Mouse (Mus musculus) hindbrain, embryonic 12.5 days (tissue): ENCODE measurements around the gene Cela3b. TPM values are rescaled to one million over a fixed set of nuclear protein-coding genes. Genes with fewer than 3 reads are reported as not detected.

Experiments
- ATAC-seq: fragments of 200-750 bp; cut with Nextera tagmentation; 2 replicates; pipeline ENCODE4 v1.8.0; 2017; ENCODE audit warnings: moderate TSS enrichment; ENCODE audit not compliant: low FRiP score
- H3K27ac ChIP-seq: fragments of 300-500 bp; sonication (generic); 2 replicates; pipeline ENCODE4 v1.5.1; 2016; ENCODE audit warnings: mild to moderate bottlenecking
- H3K27me3 ChIP-seq: fragments of 300-500 bp; sonication (generic); 2 replicates; pipeline ENCODE4 v1.6.1; 2016; ENCODE audit warnings: mild to moderate bottlenecking
- H3K36me3 ChIP-seq: fragments of 300-500 bp; sonication (generic); 2 replicates; pipeline ENCODE4 v1.6.1; 2016; ENCODE audit warnings: mild to moderate bottlenecking
- H3K4me1 ChIP-seq: fragments of 300-500 bp; sonication (generic); 2 replicates; pipeline ENCODE4 v1.6.1; 2016
- H3K4me2 ChIP-seq: fragments of 300-500 bp; sonication (generic); replicated peaks from 2 replicates; pipeline ENCODE4 v1.6.1; 2016; ENCODE audit warnings: mild to moderate bottlenecking
- H3K4me3 ChIP-seq: fragments of 300-500 bp; sonication (generic); 2 replicates; pipeline ENCODE4 v1.5.1; 2016; ENCODE audit warnings: mild to moderate bottlenecking
- H3K9ac ChIP-seq: fragments of 300-500 bp; sonication (generic); 2 replicates; pipeline ENCODE4 v1.6.1; 2016; ENCODE audit warnings: mild to moderate bottlenecking, moderate library complexity
- H3K9me3 ChIP-seq: fragments of 300-500 bp; sonication (generic); replicated peaks from 2 replicates; pipeline ENCODE4 v1.6.1; 2016; ENCODE audit warnings: mild to moderate bottlenecking
- whole genome bisulfite sequencing: fragments of 180-500 bp; shearing (Covaris S2); methylation state at CpG from one replicate; pipeline ENCODE4 v1.1.7; 2016; 5-methylcytosine and 5-hydroxymethylcytosine counted together
- polyA plus RNA-seq: library from polyadenylated mRNA; unstranded; fragments of >200 nt; fragmentation: Nextera tagmentation; extraction: Ambion mirVana; gene quantifications from 2 replicates; pipeline ENCODE4 v1.2.1, GENCODE M21; 2016

The Cela3b gene
- polyA plus RNA-seq, 1 experiment from 2014 or later = not detected

- peaks cover 38% of the 10 kb centered on the region for H3K4me1 ChIP-seq
- H3K36me3 ChIP-seq = no peaks in the 10 kb centered on the region
- H3K9ac ChIP-seq = no peak overlapping the region
- ATAC-seq = no peak
- WGBS = 65% methylated on average over 9 of the region's 9 CpGs
- H3K9me3 ChIP-seq = no peaks in the 10 kb centered on the region
- H3K27ac ChIP-seq = no peak overlapping the region
- H3K27me3 ChIP-seq = 0 out of 2 replicates have a peak, but pooled peaks cover 6% of the 10 kb centered on the region
- peak overlapping the region; percentile 93 for H3K4me2 ChIP-seq
- 0 out of 2 replicates have a peak overlapping the region, but pooled peaks have one; percentile 62 for H3K4me3 ChIP-seq
Measured at GRCm38 (mm10) chr4:137470701-137471317, 40.5 kb upstream of the Cela3b start.

- Histone ChIP-seq H3K4me2 (peak overlapping the region; percentile 93), H3K4me3 (peak overlapping the region; percentile 62), H3K4me1 (peaks cover 38% of the 10 kb centered on the region), H3K27ac (no peak overlapping the region), H3K36me3 (no peaks in the 10 kb centered on the region), H3K9ac (0 out of 2 replicates have a peak overlapping the region, but pooled peaks have one; percentile 75), H3K27me3 (0 out of 2 replicates have a peak, but pooled peaks cover 6% of the 10 kb centered on the region), H3K9me3 (no peaks in the 10 kb centered on the region)
- 35% methylated on average over 15 of the region's 15 CpGs for WGBS
- no peak for ATAC-seq
Measured at GRCm38 (mm10) chr4:137469845-137470692, 39.7 kb upstream of the Cela3b start.

GRCm38 (mm10) chr4:137469081-137469844 lies 38.9 kb upstream of the Cela3b start:
- H3K4me3 ChIP-seq = peak overlapping the region; percentile 62
- peak overlapping the region; percentile 93 for H3K4me2 ChIP-seq
- H3K9ac ChIP-seq = peak overlapping the region; percentile 75
- 6% methylated on average over 20 of the region's 20 CpGs for WGBS
- no peaks in the 10 kb centered on the region for H3K36me3 ChIP-seq
- 0 out of 2 replicates have a peak, but pooled peaks cover 6% of the 10 kb centered on the region for H3K27me3 ChIP-seq
- no peaks in the 10 kb centered on the region for H3K9me3 ChIP-seq
- no peak overlapping the region; the same call in 1 of the 2 replicates for H3K27ac ChIP-seq
- H3K4me1 ChIP-seq = peaks cover 38% of the 10 kb centered on the region
- ATAC-seq = peak; percentile 33; the same call in 1 of the 2 replicates

- under 1% methylated on average over 62 of the region's 72 CpGs for WGBS
- peak within 1 kb of the TSS; percentile 93 for H3K4me2 ChIP-seq
Measured at GRCm38 (mm10) chr4:137468260-137469080, 38.1 kb upstream of the Cela3b start, which contains the start of gene Hspg2. Hspg2 (plus strand) TSS chr4:137468769.

GRCm38 (mm10) chr4:137467525-137467924 lies 37.2 kb upstream of the Cela3b start:
- no peak for ATAC-seq
- H3K9me3 ChIP-seq = no peaks in the 10 kb centered on the region
- H3K4me3 ChIP-seq = no peak overlapping the region
- 91% methylated on average over 2 of the region's 2 CpGs for WGBS
- no peak overlapping the region for H3K4me2 ChIP-seq
- 0 out of 2 replicates have a peak overlapping the region, but pooled peaks have one; percentile 24 for H3K27ac ChIP-seq
- H3K9ac ChIP-seq = no peak overlapping the region
- 0 out of 2 replicates have a peak, but pooled peaks cover 6% of the 10 kb centered on the region for H3K27me3 ChIP-seq
- peaks cover 30% of the 10 kb centered on the region for H3K4me1 ChIP-seq
- H3K36me3 ChIP-seq = no peaks in the 10 kb centered on the region

More at GRCm38 (mm10) chr4:137468260-137469080, 38.1 kb upstream of the Cela3b start, which contains the start of gene Hspg2:
- Histone ChIP-seq H3K4me1 (peaks cover 30% of the 10 kb centered on the region), H3K27ac (peak within 1 kb of the TSS; percentile 24; the same call in 1 of the 2 replicates), H3K9ac (peak within 1 kb of the TSS; percentile 75), H3K27me3 (0 out of 2 replicates have a peak, but pooled peaks cover 6% of the 10 kb centered on the region), H3K36me3 (no peaks in the 10 kb centered on the region), H3K4me3 (peak within 1 kb of the TSS; percentile 62), H3K9me3 (no peaks in the 10 kb centered on the region)
- peak; percentile 88 for ATAC-seq

GRCm38 (mm10) chr4:137466991-137467390 lies 36.7 kb upstream of the Cela3b start:
- Histone ChIP-seq H3K4me3 (no peak overlapping the region), H3K9ac (no peak overlapping the region), H3K9me3 (no peaks in the 10 kb centered on the region), H3K27me3 (0 out of 2 replicates have a peak, but pooled peaks cover 6% of the 10 kb centered on the region), H3K4me2 (no peak overlapping the region), H3K36me3 (no peaks in the 10 kb centered on the region), H3K4me1 (peaks cover 30% of the 10 kb centered on the region), H3K27ac (no peak overlapping the region)
- no peak for ATAC-seq
- 73% methylated on average over 4 of the region's 4 CpGs for WGBS

GRCm38 (mm10) chr4:137465125-137465787 lies 34.9 kb upstream of the Cela3b start:
- Histone ChIP-seq H3K27me3 (0 out of 2 replicates have a peak, but pooled peaks cover 6% of the 10 kb centered on the region), H3K36me3 (no peaks in the 10 kb centered on the region), H3K9me3 (no peaks in the 10 kb centered on the region), H3K4me3 (no peak overlapping the region), H3K27ac (no peak overlapping the region), H3K4me1 (peaks cover 21% of the 10 kb centered on the region), H3K4me2 (no peak overlapping the region), H3K9ac (no peak overlapping the region)
- WGBS = 70% methylated on average over 13 of the region's 13 CpGs
- ATAC-seq = no peak

- H3K27ac ChIP-seq = no peak overlapping the region
- no peak for ATAC-seq
- no peaks in the 10 kb centered on the region for H3K4me1 ChIP-seq
- no peaks in the 10 kb centered on the region for H3K9me3 ChIP-seq
- H3K36me3 ChIP-seq = no peaks in the 10 kb centered on the region
- H3K9ac ChIP-seq = no peak overlapping the region
- H3K27me3 ChIP-seq = no peaks in the 10 kb centered on the region
- H3K4me2 ChIP-seq = no peak overlapping the region
- H3K4me3 ChIP-seq = no peak overlapping the region
- 87% methylated on average over 16 of the region's 16 CpGs for WGBS
Measured at GRCm38 (mm10) chr4:137461981-137462690, 31.8 kb upstream of the Cela3b start.

- Histone ChIP-seq H3K27me3 (no peaks in the 10 kb centered on the region), H3K4me2 (no peak overlapping the region)
Measured at GRCm38 (mm10) chr4:137461217-137461616, 30.9 kb upstream of the Cela3b start.

GRCm38 (mm10) chr4:137460676-137461075 lies 30.3 kb upstream of the Cela3b start:
- 60% methylated on average over 14 of the region's 14 CpGs for WGBS
- no peak overlapping the region for H3K9ac ChIP-seq

More at GRCm38 (mm10) chr4:137461217-137461616, 30.9 kb upstream of the Cela3b start:
- no peaks in the 10 kb centered on the region for H3K9me3 ChIP-seq
- ATAC-seq = no peak
- no peaks in the 10 kb centered on the region for H3K36me3 ChIP-seq
- no peaks in the 10 kb centered on the region for H3K4me1 ChIP-seq
- no peak overlapping the region for H3K9ac ChIP-seq
- no peak overlapping the region for H3K27ac ChIP-seq
- no peak overlapping the region for H3K4me3 ChIP-seq
- 70% methylated on average over 4 of the region's 4 CpGs for WGBS

More at GRCm38 (mm10) chr4:137460676-137461075, 30.3 kb upstream of the Cela3b start:
- H3K27me3 ChIP-seq = no peaks in the 10 kb centered on the region
- H3K4me2 ChIP-seq = no peak overlapping the region
- ATAC-seq = no peak
- H3K27ac ChIP-seq = no peak overlapping the region
- H3K9me3 ChIP-seq = no peaks in the 10 kb centered on the region
- H3K36me3 ChIP-seq = no peaks in the 10 kb centered on the region
- no peaks in the 10 kb centered on the region for H3K4me1 ChIP-seq
- H3K4me3 ChIP-seq = no peak overlapping the region
